Mouse (Mus musculus) forebrain, embryonic 16.5 days (tissue): Measurements from ENCODE around the gene Gm20458. TPM values are rescaled to one million over a fixed set of nuclear protein-coding genes. Genes with fewer than 3 reads are reported as not detected.
A peak's percentile ranks its signal among the peaks of the same experiment; 100 is the strongest.

Experiments used
- ATAC-seq: fragments of 200-750 bp; cut with Nextera tagmentation; 2 replicates; pipeline ENCODE4 v1.8.0; 2017; ENCODE audit warnings: mild to moderate bottlenecking, moderate library complexity
- H3K27ac ChIP-seq: fragments of 300-500 bp; sonication (generic); 2 replicates; pipeline ENCODE4 v1.5.1; 2014; ENCODE audit warnings: low read length, control low read depth
- H3K27me3 ChIP-seq: fragments of 300-500 bp; sonication (generic); replicated peaks from 2 replicates; pipeline ENCODE4 v1.6.1; 2014; ENCODE audit warnings: low read length; ENCODE audit not compliant: control insufficient read depth, insufficient read depth
- H3K36me3 ChIP-seq: fragments of 300-500 bp; sonication (generic); 2 replicates; pipeline ENCODE4 v1.6.1; 2014; ENCODE audit not compliant: control insufficient read depth, insufficient read depth
- H3K4me1 ChIP-seq: fragments of 300-500 bp; sonication (generic); replicated peaks from 2 replicates; pipeline ENCODE4 v1.6.1; 2014; ENCODE audit warnings: low read length; ENCODE audit not compliant: control insufficient read depth, insufficient read depth
- H3K4me2 ChIP-seq: fragments of 300-500 bp; sonication (generic); 2 replicates; pipeline ENCODE4 v1.6.1; 2014; ENCODE audit warnings: mild to moderate bottlenecking, low read length, control low read depth
- H3K4me3 ChIP-seq: fragments of 300-500 bp; sonication (generic); replicated peaks from 2 replicates; pipeline ENCODE4 v1.5.1; 2014; ENCODE audit warnings: mild to moderate bottlenecking, low read length, control low read depth
- H3K9ac ChIP-seq: fragments of 300-500 bp; sonication (generic); replicated peaks from 2 replicates; pipeline ENCODE4 v1.6.1; 2014; ENCODE audit warnings: low read depth, low read length, control low read depth
- H3K9me3 ChIP-seq: fragments of 300-500 bp; sonication (generic); 2 replicates; pipeline ENCODE4 v1.6.1; 2016; ENCODE audit warnings: low read length; ENCODE audit not compliant: control insufficient read depth
- WGBS: fragments of 180-500 bp; shearing (Covaris S2); extraction: QIAGEN DNeasy Blood & Tissue Kit; methylation state at CpG from one replicate; pipeline ENCODE4 v1.1.7; 2014; 5-methylcytosine and 5-hydroxymethylcytosine counted together
- polyA plus RNA-seq: library from polyadenylated mRNA; unstranded; fragments of >200 nt; fragmentation: Nextera tagmentation; extraction: Ambion mirVana; gene quantifications from 2 replicates; pipeline ENCODE4 v1.2.1, GENCODE M21; 2015

Gene Gm20458
- polyA plus RNA-seq, 1 experiment from 2014 or later: 11.4 TPM

GRCm38 (mm10) chr2:164497691-164498268 lies 37.0 kb downstream of the Gm20458 start:
- Histone ChIP-seq H3K27ac (no peak overlapping the region), H3K9me3 (no peaks in the 10 kb centered on the region)
- WGBS: 5% methylated on average over 21 of the region's 21 CpGs

GRCm38 (mm10) chr2:164499317-164499716 lies 38.5 kb downstream of the Gm20458 start:
- Histone ChIP-seq H3K4me3 (no peak overlapping the region), H3K9ac (no peak overlapping the region), H3K27me3 (no peaks in the 10 kb centered on the region), H3K4me2 (no peak overlapping the region), H3K4me1 (peaks cover 10% of the 10 kb centered on the region), H3K27ac (no peak overlapping the region), H3K9me3 (peaks cover 4% of the 10 kb centered on the region; the same call in 1 of the 2 replicates), H3K36me3 (peaks cover 28% of the 10 kb centered on the region)
- ATAC-seq: no peak
- WGBS: 73% methylated on average over 5 of the region's 5 CpGs

More at GRCm38 (mm10) chr2:164497691-164498268, 37.0 kb downstream of the Gm20458 start:
- Histone ChIP-seq H3K9ac (peak overlapping the region; percentile 82), H3K27me3 (no peaks in the 10 kb centered on the region), H3K36me3 (peaks cover 14% of the 10 kb centered on the region), H3K4me1 (peaks cover 10% of the 10 kb centered on the region), H3K4me2 (peak overlapping the region; percentile 87), H3K4me3 (peak overlapping the region; percentile 94)
- peak; percentile 32 for ATAC-seq

GRCm38 (mm10) chr2:164500511-164500910 lies 39.7 kb downstream of the Gm20458 start:
- WGBS: 90% methylated on average over 7 of the region's 7 CpGs
- no peak overlapping the region for H3K4me3 ChIP-seq
- no peak overlapping the region for H3K27ac ChIP-seq
- H3K4me2 ChIP-seq: no peak overlapping the region
- H3K36me3 ChIP-seq: peaks cover 39% of the 10 kb centered on the region
- H3K27me3 ChIP-seq: no peaks in the 10 kb centered on the region
- peaks cover 8% of the 10 kb centered on the region; the same call in 1 of the 2 replicates for H3K9me3 ChIP-seq
- peaks cover 10% of the 10 kb centered on the region for H3K4me1 ChIP-seq
- no peak overlapping the region for H3K9ac ChIP-seq
- no peak for ATAC-seq

- Histone ChIP-seq H3K27me3 (no peaks in the 10 kb centered on the region), H3K36me3 (peaks cover 42% of the 10 kb centered on the region)
- WGBS: 96% methylated on average over 3 of the region's 3 CpGs
These were observed 44.2 kb downstream of the Gm20458 start for GRCm38 (mm10) chr2:164504919-164505318.

GRCm38 (mm10) chr2:164505619-164506347 lies 45.0 kb downstream of the Gm20458 start:
- no peak overlapping the region for H3K4me2 ChIP-seq
- H3K27me3 ChIP-seq: no peaks in the 10 kb centered on the region
- no peak overlapping the region for H3K4me3 ChIP-seq
- H3K36me3 ChIP-seq: peaks cover 40% of the 10 kb centered on the region
- peaks cover 8% of the 10 kb centered on the region; the same call in 1 of the 2 replicates for H3K9me3 ChIP-seq
- no peak overlapping the region for H3K27ac ChIP-seq
- ATAC-seq: no peak
- 96% methylated on average over 4 of the region's 4 CpGs for WGBS
- H3K4me1 ChIP-seq: no peaks in the 10 kb centered on the region
- H3K9ac ChIP-seq: no peak overlapping the region

More at GRCm38 (mm10) chr2:164504919-164505318, 44.2 kb downstream of the Gm20458 start:
- H3K4me2 ChIP-seq: no peak overlapping the region
- no peak overlapping the region for H3K27ac ChIP-seq
- peaks cover 8% of the 10 kb centered on the region; the same call in 1 of the 2 replicates for H3K9me3 ChIP-seq
- ATAC-seq: no peak
- no peak overlapping the region for H3K9ac ChIP-seq
- H3K4me1 ChIP-seq: no peaks in the 10 kb centered on the region
- no peak overlapping the region for H3K4me3 ChIP-seq

GRCm38 (mm10) chr2:164507811-164508210 lies 47.0 kb downstream of the Gm20458 start:
- Histone ChIP-seq H3K27me3 (no peaks in the 10 kb centered on the region), H3K9me3 (peaks cover 8% of the 10 kb centered on the region; the same call in 1 of the 2 replicates), H3K36me3 (peaks cover 29% of the 10 kb centered on the region), H3K4me1 (no peaks in the 10 kb centered on the region), H3K4me2 (no peak overlapping the region), H3K27ac (no peak overlapping the region), H3K4me3 (no peak overlapping the region), H3K9ac (no peak overlapping the region)
- ATAC-seq: no peak
- WGBS: 87% methylated on average over 19 of the region's 19 CpGs

- Histone ChIP-seq H3K9me3 (no peaks in the 10 kb centered on the region), H3K27ac (no peak overlapping the region), H3K9ac (no peak overlapping the region), H3K27me3 (no peaks in the 10 kb centered on the region), H3K4me1 (no peaks in the 10 kb centered on the region), H3K36me3 (peaks cover 3% of the 10 kb centered on the region; the same call in 1 of the 2 replicates), H3K4me2 (no peak overlapping the region), H3K4me3 (no peak overlapping the region)
- ATAC-seq: no peak
- WGBS: 52% methylated on average over 5 of the region's 5 CpGs
These were observed 49.9 kb downstream of the Gm20458 start for GRCm38 (mm10) chr2:164510621-164511190.

GRCm38 (mm10) chr2:164512121-164512909 lies 51.5 kb downstream of the Gm20458 start:
- Histone ChIP-seq H3K9ac (no peak overlapping the region), H3K36me3 (no peaks in the 10 kb centered on the region), H3K27ac (no peak overlapping the region), H3K4me3 (no peak overlapping the region), H3K9me3 (no peaks in the 10 kb centered on the region), H3K27me3 (no peaks in the 10 kb centered on the region), H3K4me1 (no peaks in the 10 kb centered on the region), H3K4me2 (no peak overlapping the region)
- ATAC-seq: no peak
- WGBS: 58% methylated on average over 13 of the region's 14 CpGs

- 80% methylated on average over 8 of the region's 8 CpGs for WGBS
These were observed 52.6 kb downstream of the Gm20458 start for GRCm38 (mm10) chr2:164513389-164513788.

More at GRCm38 (mm10) chr2:164513389-164513788, 52.6 kb downstream of the Gm20458 start:
- H3K36me3 ChIP-seq: no peaks in the 10 kb centered on the region
- no peak for ATAC-seq
- H3K4me3 ChIP-seq: no peak overlapping the region
- no peak overlapping the region for H3K4me2 ChIP-seq
- no peaks in the 10 kb centered on the region for H3K27me3 ChIP-seq
- H3K4me1 ChIP-seq: no peaks in the 10 kb centered on the region; the same call in 1 of the 2 replicates
- H3K27ac ChIP-seq: no peak overlapping the region
- H3K9ac ChIP-seq: no peak overlapping the region
- H3K9me3 ChIP-seq: no peaks in the 10 kb centered on the region
